Mouse (Mus musculus) midbrain, embryonic 10.5 days (tissue): ENCODE results near the gene Cenpa. TPM values are rescaled to one million over a fixed set of nuclear protein-coding genes. Genes with fewer than 3 reads are reported as not detected.

Experiments
- DNase-seq: peaks from one replicate; pipeline ENCODE4 v3.0.0-alpha.2; 2017; ENCODE audit warnings: low spot score
- H3K27ac ChIP-seq: fragments of 300-500 bp; sonication (generic); replicated peaks from 2 replicates; pipeline ENCODE4 v1.5.1; 2016; ENCODE audit warnings: mild to moderate bottlenecking
- H3K27me3 ChIP-seq: fragments of 300-500 bp; sonication (generic); 2 replicates; pipeline ENCODE4 v1.6.1; 2016; ENCODE audit warnings: low read depth, mild to moderate bottlenecking; ENCODE audit not compliant: poor library complexity, severe bottlenecking
- H3K36me3 ChIP-seq: fragments of 300-500 bp; sonication (generic); 2 replicates; pipeline ENCODE4 v1.6.1; 2016; ENCODE audit warnings: mild to moderate bottlenecking, moderate library complexity
- H3K4me1 ChIP-seq: fragments of 300-500 bp; sonication (generic); 2 replicates; pipeline ENCODE4 v1.6.1; 2016
- H3K4me3 ChIP-seq: fragments of 300-500 bp; sonication (generic); 2 replicates; pipeline ENCODE4 v1.5.1; 2016; ENCODE audit warnings: mild to moderate bottlenecking, moderate library complexity
- H3K9me3 ChIP-seq: fragments of 300-500 bp; sonication (generic); replicated peaks from 2 replicates; pipeline ENCODE4 v1.6.1; 2016; ENCODE audit warnings: mild to moderate bottlenecking
- WGBS: fragments of 180-500 bp; shearing (Covaris S2); methylation state at CpG from one replicate; pipeline ENCODE4 v1.1.7; 2016; 5-methylcytosine and 5-hydroxymethylcytosine counted together
- polyA plus RNA-seq: library from polyadenylated mRNA; unstranded; fragments of >200 nt; fragmentation: Nextera tagmentation; extraction: Ambion mirVana; gene quantifications from 2 replicates; pipeline ENCODE4 v1.2.1, GENCODE M21; 2016

Cenpa gene
- polyA plus RNA-seq = 413 and 444 TPM in 2 replicates

- Histone ChIP-seq H3K27me3 (no peaks in the 10 kb centered on the region), H3K27ac (peak within 1 kb of the TSS; percentile 96), H3K9me3 (no peaks in the 10 kb centered on the region), H3K4me1 (peaks cover 28% of the 10 kb centered on the region), H3K4me3 (peak within 1 kb of the TSS; percentile 90), H3K36me3 (peaks cover 35% of the 10 kb centered on the region)
- under 1% methylated on average over 40 of the region's 40 CpGs for WGBS
- DNase-seq = peak; percentile 89
Observed at GRCm38 (mm10) chr5:30666391-30667195, at the start of gene Cenpa. Cenpa (plus strand) TSS chr5:30666777.

GRCm38 (mm10) chr5:30617357-30617756 is 49.2 kb upstream of the Cenpa start:
- WGBS = 36% methylated on average over 3 of the region's 3 CpGs

GRCm38 (mm10) chr5:30617851-30618250 is 48.7 kb upstream of the Cenpa start:
- WGBS = 37% methylated on average over 11 of the region's 11 CpGs
- no peak overlapping the region for H3K4me3 ChIP-seq
- no peaks in the 10 kb centered on the region for H3K36me3 ChIP-seq
- DNase-seq = no peak
- H3K27ac ChIP-seq = no peak overlapping the region
- peaks cover 22% of the 10 kb centered on the region for H3K4me1 ChIP-seq
- H3K9me3 ChIP-seq = no peaks in the 10 kb centered on the region
- peaks cover 63% of the 10 kb centered on the region for H3K27me3 ChIP-seq

More at GRCm38 (mm10) chr5:30617357-30617756, 49.2 kb upstream of the Cenpa start:
- DNase-seq = no peak
- H3K27ac ChIP-seq = no peak overlapping the region
- no peaks in the 10 kb centered on the region for H3K9me3 ChIP-seq
- H3K4me1 ChIP-seq = peaks cover 17% of the 10 kb centered on the region
- peaks cover 58% of the 10 kb centered on the region for H3K27me3 ChIP-seq
- no peak overlapping the region for H3K4me3 ChIP-seq
- H3K36me3 ChIP-seq = no peaks in the 10 kb centered on the region

GRCm38 (mm10) chr5:30618376-30619003 is 48.1 kb upstream of the Cenpa start:
- 82% methylated on average over 8 of the region's 8 CpGs for WGBS
- no peak overlapping the region for H3K27ac ChIP-seq
- no peaks in the 10 kb centered on the region for H3K36me3 ChIP-seq
- no peaks in the 10 kb centered on the region for H3K9me3 ChIP-seq
- no peak for DNase-seq
- peaks cover 69% of the 10 kb centered on the region for H3K27me3 ChIP-seq
- H3K4me1 ChIP-seq = peaks cover 27% of the 10 kb centered on the region
- no peak overlapping the region for H3K4me3 ChIP-seq

- peaks cover 25% of the 10 kb centered on the region for H3K4me1 ChIP-seq
- WGBS = 65% methylated on average over 2 of the region's 2 CpGs
- no peaks in the 10 kb centered on the region for H3K36me3 ChIP-seq
- no peak for DNase-seq
- H3K27me3 ChIP-seq = peaks cover 75% of the 10 kb centered on the region
- no peak overlapping the region for H3K27ac ChIP-seq
- no peaks in the 10 kb centered on the region for H3K9me3 ChIP-seq
- H3K4me3 ChIP-seq = no peak overlapping the region
Observed at GRCm38 (mm10) chr5:30619211-30619610, 47.4 kb upstream of the Cenpa start.

GRCm38 (mm10) chr5:30620567-30620966 is 46.0 kb upstream of the Cenpa start:
- Histone ChIP-seq H3K9me3 (no peaks in the 10 kb centered on the region), H3K4me3 (no peak overlapping the region), H3K4me1 (peaks cover 25% of the 10 kb centered on the region), H3K36me3 (no peaks in the 10 kb centered on the region), H3K27me3 (peaks cover 77% of the 10 kb centered on the region), H3K27ac (no peak overlapping the region)
- WGBS = 98% methylated on average over 20 of the region's 20 CpGs
- no peak for DNase-seq

GRCm38 (mm10) chr5:30621211-30621790 is 45.3 kb upstream of the Cenpa start:
- peaks cover 25% of the 10 kb centered on the region for H3K4me1 ChIP-seq
- DNase-seq = no peak

GRCm38 (mm10) chr5:30621844-30622176 is 44.8 kb upstream of the Cenpa start:
- peaks cover 22% of the 10 kb centered on the region for H3K4me1 ChIP-seq
- peak overlapping the region; percentile 58 for H3K4me3 ChIP-seq
- peaks cover 78% of the 10 kb centered on the region for H3K27me3 ChIP-seq
- DNase-seq = no peak
- no peaks in the 10 kb centered on the region for H3K36me3 ChIP-seq
- WGBS = 43% methylated on average over 22 of the region's 22 CpGs
- H3K9me3 ChIP-seq = no peaks in the 10 kb centered on the region
- H3K27ac ChIP-seq = no peak overlapping the region; the same call in 1 of the 2 replicates

More at GRCm38 (mm10) chr5:30621211-30621790, 45.3 kb upstream of the Cenpa start:
- no peak overlapping the region for H3K27ac ChIP-seq
- H3K9me3 ChIP-seq = no peaks in the 10 kb centered on the region
- no peak overlapping the region for H3K4me3 ChIP-seq
- H3K36me3 ChIP-seq = no peaks in the 10 kb centered on the region
- 88% methylated on average over 9 of the region's 9 CpGs for WGBS
- H3K27me3 ChIP-seq = peaks cover 78% of the 10 kb centered on the region

- peak overlapping the region; percentile 52 for H3K27ac ChIP-seq
- peaks cover 78% of the 10 kb centered on the region for H3K27me3 ChIP-seq
- WGBS = 2% methylated on average over 69 of the region's 69 CpGs
- no peaks in the 10 kb centered on the region for H3K36me3 ChIP-seq
- H3K4me1 ChIP-seq = peaks cover 22% of the 10 kb centered on the region
- H3K9me3 ChIP-seq = no peaks in the 10 kb centered on the region
- DNase-seq = peak; percentile 59
- peak overlapping the region; percentile 58 for H3K4me3 ChIP-seq
Observed at GRCm38 (mm10) chr5:30622177-30622840, 44.3 kb upstream of the Cenpa start.

- peaks cover 77% of the 10 kb centered on the region for H3K27me3 ChIP-seq
- H3K27ac ChIP-seq = peak overlapping the region; percentile 52
- no peaks in the 10 kb centered on the region for H3K9me3 ChIP-seq
- WGBS = 0% methylated on average over 10 of the region's 10 CpGs
- peak overlapping the region; percentile 58 for H3K4me3 ChIP-seq
- H3K36me3 ChIP-seq = no peaks in the 10 kb centered on the region
- peaks cover 22% of the 10 kb centered on the region for H3K4me1 ChIP-seq
- no peak for DNase-seq
Observed at GRCm38 (mm10) chr5:30622841-30623185, 43.8 kb upstream of the Cenpa start.

GRCm38 (mm10) chr5:30623380-30623779 is 43.2 kb upstream of the Cenpa start:
- Histone ChIP-seq H3K4me1 (peaks cover 20% of the 10 kb centered on the region), H3K27me3 (peaks cover 71% of the 10 kb centered on the region), H3K9me3 (no peaks in the 10 kb centered on the region), H3K27ac (no peak overlapping the region), H3K4me3 (peak overlapping the region; percentile 58; the same call in 1 of the 2 replicates), H3K36me3 (no peaks in the 10 kb centered on the region)
- DNase-seq = no peak
- 45% methylated on average over 2 of the region's 2 CpGs for WGBS

- H3K4me1 ChIP-seq = peaks cover 20% of the 10 kb centered on the region
- DNase-seq = no peak
- no peak overlapping the region for H3K27ac ChIP-seq
- H3K27me3 ChIP-seq = peaks cover 65% of the 10 kb centered on the region
- 38% methylated on average over 1 of the region's 1 CpGs for WGBS
- no peaks in the 10 kb centered on the region for H3K9me3 ChIP-seq
- H3K4me3 ChIP-seq = no peak overlapping the region
- no peaks in the 10 kb centered on the region for H3K36me3 ChIP-seq
Observed at GRCm38 (mm10) chr5:30624311-30624710, 42.3 kb upstream of the Cenpa start.
